Mouse (Mus musculus) naive thymus-derived CD4-positive, alpha-beta T cell, adult 2 months (primary cell): ENCODE data around the gene Lypd5.

Experiments used
- DNase-seq: peaks from one replicate; pipeline ENCODE4 v3.0.0-alpha.2; 2011; ENCODE audit warnings: low read depth

Lypd5 gene

GRCm38 (mm10) chr7:24348896-24349295 is at the start of gene Lypd5:
Gene Lypd5, plus strand, starts transcription at chr7:24349196.
- DNase-seq, result no peak

- no peak for DNase-seq
Observed at GRCm38 (mm10) chr7:24299823-24300481, 49.0 kb upstream of the Lypd5 start.

- DNase-seq, result peak; percentile 51
Observed at GRCm38 (mm10) chr7:24300771-24301282, 48.2 kb upstream of the Lypd5 start, which contains the start of gene Zfp61. Gene Zfp61, minus strand, starts transcription at chr7:24301232.

- no peak for DNase-seq
Observed at GRCm38 (mm10) chr7:24315726-24316566, 33.0 kb upstream of the Lypd5 start.

GRCm38 (mm10) chr7:24316567-24317092 is 32.4 kb upstream of the Lypd5 start, which contains the start of gene Zfp94:
Gene Zfp94, minus strand, starts transcription at chr7:24316666.
- DNase-seq, result peak; percentile 90

DNA sequence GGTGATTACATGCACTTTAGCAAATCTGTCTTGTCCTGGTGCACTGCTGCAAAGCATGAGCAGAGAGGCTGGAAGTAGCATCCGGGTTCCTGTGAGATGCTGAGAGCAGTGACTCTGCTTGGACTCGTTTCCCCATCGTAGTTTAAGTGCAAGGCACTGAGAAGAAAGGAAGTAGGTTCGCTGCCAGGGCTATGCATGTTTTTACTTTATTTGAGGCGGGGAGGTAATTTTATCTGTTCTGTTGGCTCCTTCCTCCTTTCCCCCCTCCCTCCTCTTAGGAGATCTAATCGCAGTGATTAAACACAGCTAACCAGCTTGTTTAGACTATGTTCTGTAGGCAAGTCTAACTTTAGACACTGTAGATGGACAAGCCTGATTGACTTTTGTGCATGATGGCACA is 30.1 kb upstream of the Lypd5 start:
- no peak for DNase-seq

- DNase-seq, result no peak
Observed at GRCm38 (mm10) chr7:24322593-24322992, 26.4 kb upstream of the Lypd5 start.

DNA sequence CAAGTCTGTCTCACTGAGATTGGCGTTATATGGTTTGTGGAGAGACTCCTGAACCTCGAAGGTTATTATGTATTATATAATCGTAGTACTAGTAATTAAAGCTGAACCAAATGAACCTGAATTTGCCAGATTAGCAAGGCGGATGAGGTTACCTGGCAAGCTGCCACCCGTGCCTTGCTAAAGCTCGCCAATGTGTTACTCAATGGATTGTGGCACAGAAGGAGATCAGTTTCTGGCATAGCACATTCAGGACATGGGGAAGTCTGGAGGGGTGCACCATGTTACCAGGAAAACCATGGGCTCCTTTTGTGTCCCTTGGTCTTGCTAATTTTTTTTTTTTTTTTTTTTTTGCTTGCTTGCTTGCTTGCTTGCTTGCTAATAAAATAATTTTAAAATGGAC is 23.8 kb upstream of the Lypd5 start:
- no peak for DNase-seq

DNA sequence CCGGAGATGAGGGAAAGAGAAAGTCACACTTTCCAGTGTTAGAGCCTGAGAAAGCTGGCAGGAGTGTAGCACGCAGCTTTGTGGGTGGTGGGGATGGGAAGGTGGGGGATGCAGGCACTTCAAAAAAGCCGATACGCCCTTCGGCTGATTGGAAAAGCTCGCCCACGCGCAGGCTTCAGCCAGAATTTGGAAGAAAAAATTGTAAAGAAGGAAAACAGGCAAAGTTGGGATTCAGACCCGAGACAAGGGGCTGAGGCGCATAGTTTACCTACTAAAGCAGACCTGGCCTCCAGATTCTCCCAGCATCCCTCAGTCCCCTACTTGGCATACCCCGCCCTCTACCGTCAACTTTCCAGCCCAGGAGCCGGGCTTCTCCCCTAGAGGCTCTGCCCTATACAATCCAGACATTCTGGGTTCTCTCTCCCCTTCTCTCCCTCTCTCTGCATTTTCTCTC is 23.3 kb upstream of the Lypd5 start:
- DNase-seq, result no peak

- DNase-seq, result no peak
Observed at GRCm38 (mm10) chr7:24326273-24327135, 22.5 kb upstream of the Lypd5 start.

- DNase-seq, result no peak
Observed at GRCm38 (mm10) chr7:24327281-24327975, 21.6 kb upstream of the Lypd5 start.

GRCm38 (mm10) chr7:24333304-24333986 is 15.6 kb upstream of the Lypd5 start, which contains the start of gene Tescl:
Gene Tescl, minus strand, starts transcription at chr7:24333936.
- no peak for DNase-seq

- peak; percentile 90 for DNase-seq
Observed at GRCm38 (mm10) chr7:24335699-24336309, 13.2 kb upstream of the Lypd5 start.

DNA sequence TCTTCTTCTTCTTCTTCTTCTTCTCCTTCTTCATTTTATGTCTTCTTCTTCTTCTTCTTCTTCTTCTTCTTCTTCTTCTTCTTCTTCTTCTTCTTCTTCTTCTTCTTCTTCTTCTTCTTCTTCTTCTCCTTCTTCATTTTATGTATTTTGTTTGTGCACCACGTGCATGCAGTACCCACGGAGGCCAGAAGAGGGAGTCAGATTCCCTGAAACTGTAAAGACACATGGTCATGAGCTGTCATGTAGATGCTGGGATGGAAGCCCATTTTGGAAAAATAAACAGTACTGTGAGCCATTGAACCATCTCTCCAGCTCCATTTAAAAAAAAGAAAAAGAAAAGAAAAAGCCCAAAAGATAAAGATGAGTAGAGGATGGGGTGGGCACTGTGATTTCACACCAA is 10.8 kb upstream of the Lypd5 start:
- DNase-seq, result no peak

DNA sequence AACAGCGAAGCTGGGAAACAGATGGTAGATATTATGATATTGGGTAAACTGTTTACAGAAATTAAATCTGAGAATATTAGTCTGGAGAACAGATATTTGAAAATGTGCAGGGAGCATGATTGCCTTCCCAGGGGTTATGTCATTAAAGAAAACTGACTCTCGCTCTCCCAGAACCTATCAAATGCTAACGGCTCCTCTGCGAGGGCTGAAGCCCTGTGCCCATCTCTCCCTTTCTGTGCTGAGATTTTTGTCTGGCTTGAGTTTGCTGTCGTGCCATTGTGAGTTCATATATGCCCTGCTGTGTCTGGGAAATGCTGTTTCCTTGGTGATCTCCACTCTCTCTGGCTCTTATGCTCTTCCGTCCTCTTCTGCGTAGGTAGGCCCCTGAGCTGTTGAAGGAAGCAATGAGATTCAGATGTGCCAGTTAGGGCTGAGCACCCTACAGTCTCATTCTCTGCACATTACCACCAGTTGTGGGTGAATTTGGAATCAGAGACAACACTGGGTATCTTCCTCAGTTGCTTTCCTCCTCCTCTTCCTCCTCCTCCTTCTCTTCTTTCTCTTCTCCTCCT is 5.2 kb upstream of the Lypd5 start:
- DNase-seq, result no peak

- no peak for DNase-seq
Observed at GRCm38 (mm10) chr7:24346444-24346843, 2.6 kb upstream of the Lypd5 start.

DNA sequence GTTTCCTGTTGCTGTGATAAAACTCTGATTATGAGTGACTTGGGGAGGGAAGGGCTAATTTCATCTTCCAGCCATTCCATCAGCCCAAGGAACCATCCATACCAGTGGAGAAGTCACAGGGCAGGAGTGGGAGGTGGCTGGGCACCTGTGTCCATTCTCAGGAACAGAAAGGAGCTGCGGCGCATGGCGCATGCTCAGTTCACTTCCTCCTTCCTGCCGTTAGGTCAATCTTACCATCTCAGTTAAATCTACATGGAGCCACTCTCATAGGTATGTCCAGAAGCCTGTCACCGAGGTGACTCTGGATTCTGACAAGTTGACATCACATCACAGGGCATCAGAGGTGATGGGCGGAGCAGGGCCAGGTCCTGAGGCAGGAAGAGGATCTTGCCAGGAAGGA is 6.7 kb downstream of the Lypd5 start:
- DNase-seq, result no peak

DNA sequence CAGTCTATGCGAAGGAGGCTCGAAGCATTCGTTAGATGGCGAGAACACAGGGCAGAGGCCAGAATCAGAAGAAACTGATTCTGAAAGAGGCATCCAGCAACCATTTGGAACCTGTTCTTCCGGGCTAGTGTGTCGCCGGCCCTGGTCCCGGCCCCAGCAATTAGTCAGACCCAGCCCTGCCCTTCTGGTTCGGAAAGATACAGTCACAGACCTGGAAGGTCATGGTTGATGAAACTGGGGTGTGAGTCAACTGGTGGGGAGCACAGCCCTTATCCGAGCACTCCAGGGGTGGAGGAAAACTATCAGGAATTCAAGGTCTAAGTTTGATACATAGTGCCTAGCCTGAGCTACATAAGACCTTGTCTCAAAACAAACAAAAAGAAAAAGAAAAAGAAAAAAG is 7.1 kb downstream of the Lypd5 start:
- no peak for DNase-seq

DNA sequence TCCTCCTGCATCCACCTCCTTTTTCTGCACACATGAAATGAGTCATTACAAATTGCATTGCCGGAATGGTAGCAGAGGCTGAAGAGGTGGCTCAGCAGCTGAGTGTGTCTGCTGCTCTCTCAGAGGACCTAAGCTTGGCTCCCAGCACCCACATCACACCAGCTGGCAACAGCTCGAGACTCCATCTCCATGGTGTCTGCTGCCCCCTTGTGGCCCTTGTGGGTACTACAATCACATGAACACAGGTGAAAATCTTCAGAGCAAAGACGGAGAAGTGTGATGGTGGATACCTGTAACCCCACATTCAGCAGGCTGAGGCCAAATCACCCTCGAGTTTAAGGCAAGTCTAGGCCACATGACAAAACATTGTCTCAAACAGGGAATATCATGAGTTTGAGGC is 8.9 kb downstream of the Lypd5 start:
- DNase-seq, result peak; percentile 64

DNA sequence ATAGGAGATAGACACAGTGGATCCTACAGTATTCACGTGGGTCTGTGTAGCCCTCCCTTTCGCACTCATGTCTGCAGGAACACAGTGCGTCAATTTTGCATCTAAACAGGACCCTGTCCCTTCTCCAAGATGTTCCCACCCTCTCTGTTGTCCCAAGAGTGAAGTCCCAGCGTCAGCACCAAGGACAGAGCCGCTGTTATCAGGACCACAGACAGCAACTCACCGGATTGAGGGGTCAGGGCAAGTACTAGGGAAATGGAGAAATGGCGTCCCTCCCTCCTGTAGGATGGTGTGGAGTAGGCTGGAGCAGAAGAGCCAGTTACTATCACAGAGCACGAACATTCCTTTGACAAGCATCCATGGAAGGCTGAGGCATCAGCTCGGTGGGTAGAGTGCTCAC is 10.3 kb downstream of the Lypd5 start:
- DNase-seq, result no peak
